Mouse (Mus musculus) lung, adult 2 months (tissue): ENCODE results near the gene Lrmda. TPM values are rescaled to one million over a fixed set of nuclear protein-coding genes. Genes with fewer than 3 reads are reported as not detected.
A peak's percentile ranks its signal among the peaks of the same experiment; 100 is the strongest.
"Not testable (repeated sequence)": the region's sequence is repeated elsewhere in the genome, so short reads cannot be mapped to it uniquely, and the experiment has no call there.

Source experiments
- DNase-seq: peaks from one replicate; pipeline ENCODE4 v3.0.0; 2022
- H3K4me1 ChIP-seq: fragments of 200-500 bp; 2 replicates; pipeline ENCODE4 v1.6.1; 2011; ENCODE audit warnings: low read length; ENCODE audit not compliant: control insufficient read depth, insufficient read depth
- H3K4me3 ChIP-seq: fragments of 200-500 bp; replicated peaks from 2 replicates; pipeline ENCODE3; 2011; ENCODE audit warnings: low read depth, mild to moderate bottlenecking, control low read depth, low read length; ENCODE audit errors: extremely low read depth
- CTCF ChIP-seq: fragments of 200-500 bp; IDR thresholded peaks from 2 replicates; pipeline ENCODE4 v1.5.1; 2011; ENCODE audit warnings: mild to moderate bottlenecking, low read length, control low read depth; ENCODE audit not compliant: insufficient read depth
- POLR2A ChIP-seq: fragments of 200-500 bp; IDR thresholded peaks from 2 replicates; pipeline ENCODE4 v1.6.1; 2011; ENCODE audit warnings: low read depth, mild to moderate bottlenecking, control low read depth, low read length, borderline replicate concordance; ENCODE audit errors: extremely low read depth
- WGBS: fragments of 180-500 bp; shearing (Covaris S2); methylation state at CpG from one replicate; pipeline ENCODE4 v1.1.7; 2018; 5-methylcytosine and 5-hydroxymethylcytosine counted together
- polyA plus RNA-seq: library from polyadenylated mRNA; depleted of rRNA; stranded (reverse); fragments of >200 nt; gene quantifications from 2 replicates; pipeline ENCODE4 v1.2.3, GENCODE M21; 2012

The Lrmda gene
- polyA plus RNA-seq, 1 experiment = 1.8 TPM

- 26% methylated on average over 2 of the region's 2 CpGs for WGBS
- Histone ChIP-seq H3K4me3 (no peak overlapping the region), H3K4me1 (peaks cover 11% of the 10 kb centered on the region)
- DNase-seq = no peak
- no peak for TF ChIP-seq CTCF
- TF ChIP-seq POLR2A = no peak
Observed at GRCm38 (mm10) chr14:22759216-22759615, 739.7 kb downstream of the Lrmda start.

- Histone ChIP-seq H3K4me1 (peaks cover 11% of the 10 kb centered on the region), H3K4me3 (no peak overlapping the region)
- TF ChIP-seq CTCF = no peak
- TF ChIP-seq POLR2A = no peak
- no peak for DNase-seq
Observed at GRCm38 (mm10) chr14:22759673-22760072, 740.2 kb downstream of the Lrmda start.

GRCm38 (mm10) chr14:22760241-22761039 lies 740.9 kb downstream of the Lrmda start:
- 28% methylated on average over 7 of the region's 7 CpGs for WGBS

GRCm38 (mm10) chr14:22781709-22782108 lies 762.2 kb downstream of the Lrmda start:
- DNase-seq = no peak
- H3K4me1 ChIP-seq = peaks cover 2% of the 10 kb centered on the region; the same call in 1 of the 2 replicates
- no peak overlapping the region for H3K4me3 ChIP-seq
- 64% methylated on average over 2 of the region's 2 CpGs for WGBS
- TF ChIP-seq POLR2A (no peak), CTCF (peak; percentile 30; the same call in 1 of the 2 replicates)

More at GRCm38 (mm10) chr14:22760241-22761039, 740.9 kb downstream of the Lrmda start:
- Histone ChIP-seq H3K4me1 (peaks cover 11% of the 10 kb centered on the region), H3K4me3 (no peak overlapping the region)
- no peak for DNase-seq
- TF ChIP-seq CTCF (no peak), POLR2A (no peak)

GRCm38 (mm10) chr14:22782365-22782764 lies 762.9 kb downstream of the Lrmda start:
- Histone ChIP-seq H3K4me1 (peaks cover 2% of the 10 kb centered on the region; the same call in 1 of the 2 replicates), H3K4me3 (no peak overlapping the region)
- TF ChIP-seq POLR2A (no peak), CTCF (0 out of 2 replicates have a peak, but pooled peaks have one; percentile 6)
- no peak for DNase-seq
- WGBS = 33% methylated on average over 2 of the region's 2 CpGs

GRCm38 (mm10) chr14:22783211-22784161 lies 764.0 kb downstream of the Lrmda start:
- 28% methylated on average over 15 of the region's 15 CpGs for WGBS
- Histone ChIP-seq H3K4me1 (peaks cover 2% of the 10 kb centered on the region; the same call in 1 of the 2 replicates), H3K4me3 (no peak overlapping the region)
- no peak for DNase-seq
- TF ChIP-seq POLR2A (no peak), CTCF (no peak)

GRCm38 (mm10) chr14:22800020-22800419 lies 780.5 kb downstream of the Lrmda start:
- Histone ChIP-seq H3K4me3 (no peak overlapping the region), H3K4me1 (no peaks in the 10 kb centered on the region)
- DNase-seq = no peak
- no peak for TF ChIP-seq CTCF
- no peak for TF ChIP-seq POLR2A
- WGBS = 67% methylated on average over 4 of the region's 4 CpGs

- WGBS = 76% methylated on average over 13 of the region's 13 CpGs
- no peaks in the 10 kb centered on the region for H3K4me1 ChIP-seq
- no peak overlapping the region for H3K4me3 ChIP-seq
- no peak for DNase-seq
- TF ChIP-seq POLR2A (no peak), CTCF (no peak)
Observed at GRCm38 (mm10) chr14:22800871-22801636, 781.5 kb downstream of the Lrmda start.

- 84% methylated on average over 4 of the region's 4 CpGs for WGBS
- H3K4me3 ChIP-seq, H3K4me1 ChIP-seq, DNase-seq: not testable (repeated sequence)
Observed at GRCm38 (mm10) chr14:22801714-22802113, 782.2 kb downstream of the Lrmda start.
